Mouse (Mus musculus): Measurements from ENCODE around the gene Slc2a9.
"Not testable (repeated sequence)": the region's sequence is repeated elsewhere in the genome, so short reads cannot be mapped to it uniquely, and the experiment has no call there.

The Slc2a9 gene

GRCm38 (mm10) chr5:38500043-38500442, 2.9 kb downstream of the Slc2a9 start:
- DNase-seq: peak; percentile 34

DNA sequence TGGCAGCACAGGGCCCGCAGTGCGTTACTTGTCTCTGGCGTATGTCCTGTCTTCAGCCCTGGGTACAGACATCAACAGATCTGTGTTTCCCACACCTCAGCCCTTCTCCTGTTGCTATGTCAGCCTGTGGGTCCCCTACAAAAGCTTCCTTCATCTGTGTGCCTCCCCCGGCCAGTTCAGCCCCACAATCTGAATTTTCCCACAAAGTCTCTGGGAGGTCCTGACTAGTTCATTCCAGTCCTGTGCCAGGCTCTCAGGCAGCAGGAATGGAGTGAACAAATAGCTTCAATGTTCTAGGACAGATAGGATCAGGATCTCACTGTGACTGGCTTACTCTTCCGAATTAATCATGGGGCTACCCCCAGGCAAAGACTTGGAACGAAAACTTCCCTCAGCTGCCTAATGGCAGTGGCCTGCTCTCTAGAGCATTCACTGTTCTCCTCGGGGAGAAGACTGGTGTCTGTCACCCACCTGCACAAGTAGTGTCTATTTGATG, 3.6 kb downstream of the Slc2a9 start:
- peak; percentile 23 for DNase-seq

DNA sequence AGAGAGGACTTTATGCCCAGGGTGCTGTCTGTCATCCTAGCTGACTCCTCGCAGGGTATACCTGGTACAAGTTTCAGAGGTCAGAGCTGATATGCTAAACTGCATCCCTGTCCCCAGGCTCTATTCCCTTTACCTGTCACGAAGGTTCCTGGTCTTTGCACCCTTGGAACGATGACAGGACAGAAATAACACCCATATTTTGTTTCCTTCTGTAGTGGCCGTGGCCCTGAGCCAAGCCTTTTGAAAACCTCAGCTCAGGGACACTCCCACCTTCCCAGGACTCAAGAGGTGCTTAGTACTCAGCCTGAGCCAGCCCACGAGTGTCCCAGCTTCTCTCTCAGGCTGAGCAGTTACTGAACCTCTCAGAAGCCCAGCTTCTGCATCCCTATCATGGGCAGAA, 4.5 kb downstream of the Slc2a9 start:
- DNase-seq: no peak

- no peak for DNase-seq
These were observed 6.4 kb downstream of the Slc2a9 start for GRCm38 (mm10) chr5:38496491-38497057.

GRCm38 (mm10) chr5:38493890-38494289, 9.1 kb downstream of the Slc2a9 start:
- no peak for DNase-seq

DNA sequence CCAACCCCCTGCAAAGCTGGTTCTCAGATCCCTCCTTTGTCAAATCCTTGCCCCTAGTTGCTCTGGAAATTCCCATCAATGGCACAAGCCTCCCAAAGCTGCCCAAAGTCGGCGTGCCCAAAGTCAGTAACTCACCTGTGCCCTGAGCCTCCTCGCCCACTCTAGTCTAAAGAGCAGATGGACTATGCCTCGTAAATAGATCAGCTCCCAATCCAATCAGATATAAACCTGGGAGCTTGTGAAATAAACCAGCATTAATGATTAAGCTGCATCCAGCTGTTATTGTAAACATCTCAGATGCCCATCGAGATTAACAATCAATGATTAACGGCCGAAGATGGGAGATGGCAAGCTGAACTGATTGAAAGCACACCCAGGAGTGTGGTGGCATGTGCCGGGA, 11.2 kb downstream of the Slc2a9 start:
- DNase-seq: no peak

- DNase-seq: no peak
These were observed 13.2 kb downstream of the Slc2a9 start for GRCm38 (mm10) chr5:38489739-38490138.

DNA sequence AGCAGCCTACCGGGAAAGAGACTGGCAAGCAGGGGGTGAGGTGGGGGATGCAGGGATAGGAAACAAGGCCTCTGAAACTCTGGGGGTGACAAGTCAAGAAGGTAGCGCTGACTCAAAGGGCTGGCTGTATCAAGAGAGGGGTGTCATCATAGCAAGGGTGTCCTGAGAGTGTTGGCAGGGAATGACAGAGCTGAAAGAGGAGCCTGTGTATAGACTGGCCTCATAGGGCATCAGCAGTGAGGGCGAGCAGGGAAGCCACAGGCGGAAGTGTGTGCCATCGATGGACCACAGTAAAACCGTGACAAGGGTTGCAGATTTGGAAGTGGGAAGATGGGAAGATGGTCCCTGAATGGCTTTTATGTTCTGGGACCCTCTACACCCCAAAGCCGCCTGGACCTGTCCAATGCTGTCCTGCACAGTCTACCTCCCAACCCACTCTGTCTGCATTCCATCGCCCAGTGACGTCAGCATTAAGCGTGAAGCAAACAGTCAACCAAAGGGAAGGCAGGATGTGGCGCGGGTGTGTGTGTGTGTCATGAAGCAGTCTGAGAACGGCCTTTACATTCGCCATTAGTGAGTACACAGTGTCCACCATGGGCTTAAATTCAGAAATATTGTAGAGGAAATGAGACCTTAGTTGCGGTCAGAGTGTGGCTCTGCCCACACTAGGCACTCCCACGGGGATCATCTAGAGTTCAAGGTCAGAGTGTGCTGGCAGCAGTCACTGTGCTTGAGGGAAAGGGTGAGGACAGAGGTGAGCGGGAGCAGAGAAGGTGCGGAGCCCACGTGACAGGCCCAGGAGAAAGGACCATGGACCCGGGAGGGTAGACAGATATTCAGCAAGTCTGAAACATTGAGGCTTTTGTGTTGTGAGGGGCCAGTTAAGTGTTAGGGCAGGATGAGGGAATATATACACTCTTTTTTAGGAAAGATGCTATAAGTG, 14.0 kb downstream of the Slc2a9 start:
- DNase-seq: no peak

DNA sequence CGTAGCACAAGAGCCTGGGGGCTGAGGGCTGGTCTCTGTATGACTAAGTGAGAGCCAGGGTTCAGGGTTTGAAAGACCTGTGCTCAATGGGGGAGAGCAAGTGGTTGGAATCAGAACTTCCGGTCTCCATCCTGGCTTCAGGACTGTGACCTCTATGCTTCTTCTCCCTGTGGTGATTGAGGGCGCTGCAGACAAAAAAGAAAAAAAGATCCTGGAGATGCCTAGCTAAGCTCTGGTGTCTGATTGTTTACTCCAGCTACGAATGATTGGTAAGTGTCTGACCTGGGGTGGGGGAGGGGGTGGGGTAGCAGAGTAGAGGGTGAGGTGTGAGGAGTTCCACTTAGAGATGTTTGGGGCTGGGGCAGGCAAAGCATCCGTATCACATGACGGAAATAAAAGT, 14.9 kb downstream of the Slc2a9 start:
- no peak for DNase-seq

DNA sequence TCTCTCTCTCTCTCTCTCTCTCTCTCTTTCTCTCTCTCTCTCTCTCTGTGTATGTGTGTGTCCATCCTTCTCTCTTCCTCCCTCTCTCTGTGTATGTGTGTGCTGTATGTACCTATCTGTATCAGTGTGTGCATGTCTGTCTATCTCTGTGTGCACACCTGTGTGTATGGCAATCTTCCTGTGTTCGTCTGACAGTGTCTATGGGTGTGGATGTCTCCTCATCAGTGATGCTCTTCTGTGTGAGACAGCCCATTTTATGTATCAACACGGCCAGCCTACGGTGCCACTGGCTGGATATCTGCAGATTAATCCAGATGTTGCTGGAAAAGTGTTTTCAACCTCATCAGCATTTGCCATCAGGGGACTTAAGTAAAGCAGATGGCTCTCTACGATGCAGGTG, 15.7 kb downstream of the Slc2a9 start:
- no peak for DNase-seq

DNA sequence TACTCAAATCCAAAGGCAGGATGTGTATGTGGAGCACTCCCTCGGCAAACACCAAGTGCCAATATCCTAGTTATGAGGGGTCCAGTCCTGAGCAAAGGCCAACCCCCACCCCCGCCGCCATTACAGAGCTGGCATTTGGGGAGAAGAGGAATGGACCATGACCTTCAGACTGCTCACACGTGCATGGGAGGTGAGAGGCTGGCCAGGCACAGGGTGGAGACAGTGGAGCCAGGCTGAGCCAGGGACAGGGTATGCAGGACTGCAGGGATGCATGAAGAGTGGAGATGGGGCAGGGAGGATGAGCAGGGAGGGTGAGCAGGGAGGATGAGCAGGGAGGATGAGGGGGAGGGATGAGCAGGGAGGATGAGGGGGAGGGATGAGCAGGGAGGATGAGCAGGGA, 17.0 kb downstream of the Slc2a9 start:
- no peak for DNase-seq

GRCm38 (mm10) chr5:38483518-38484110, 19.3 kb downstream of the Slc2a9 start:
- DNase-seq: no peak

GRCm38 (mm10) chr5:38480822-38481707, 21.9 kb downstream of the Slc2a9 start:
- DNase-seq: no peak

DNA sequence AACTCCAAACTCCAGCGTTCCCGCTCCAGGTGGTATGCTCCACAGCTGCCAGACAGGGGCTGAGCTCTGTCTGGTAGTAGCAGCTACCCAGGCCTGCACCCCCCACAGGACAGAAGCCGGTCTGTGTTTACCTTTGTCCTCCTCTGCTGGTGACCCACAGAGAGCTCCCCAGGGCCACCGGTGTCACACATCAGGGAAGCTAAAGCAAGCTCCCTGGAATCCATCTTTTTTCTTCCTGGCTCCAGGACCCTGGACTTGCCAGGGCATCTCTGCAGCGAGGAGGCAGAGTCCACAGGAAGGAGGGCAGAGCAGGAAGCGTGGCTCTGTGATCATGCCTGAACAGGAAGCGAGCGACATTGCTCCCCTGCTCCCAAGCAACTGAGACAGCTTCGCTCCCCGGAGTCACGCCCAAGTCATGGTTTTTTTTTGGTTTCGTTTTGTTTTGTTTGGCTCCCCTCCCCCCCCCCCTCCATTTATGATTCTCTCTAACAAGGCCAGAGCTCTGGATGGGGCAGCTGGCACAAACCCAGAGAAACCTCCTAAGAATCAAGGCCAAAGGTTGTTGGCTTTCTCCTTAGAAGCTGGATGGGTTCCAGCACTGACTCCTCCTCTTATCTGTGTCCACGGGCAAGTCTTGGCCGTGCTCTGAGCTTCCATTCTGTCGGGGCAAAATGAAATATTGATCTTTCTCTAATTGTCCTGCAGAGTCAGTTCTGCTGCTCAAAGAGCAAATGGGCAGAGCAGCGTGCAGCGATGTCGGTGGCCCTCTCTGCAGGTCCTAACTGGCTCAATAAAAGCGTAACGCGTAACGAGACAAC, 22.8 kb downstream of the Slc2a9 start:
- peak; percentile 39 for DNase-seq

- DNase-seq: not testable (repeated sequence)
These were observed 23.4 kb downstream of the Slc2a9 start for GRCm38 (mm10) chr5:38479545-38479907.

GRCm38 (mm10) chr5:38479027-38479426, 23.9 kb downstream of the Slc2a9 start:
- peak; percentile 41 for DNase-seq

- DNase-seq: no peak
These were observed 25.1 kb downstream of the Slc2a9 start for GRCm38 (mm10) chr5:38477731-38478445.

DNA sequence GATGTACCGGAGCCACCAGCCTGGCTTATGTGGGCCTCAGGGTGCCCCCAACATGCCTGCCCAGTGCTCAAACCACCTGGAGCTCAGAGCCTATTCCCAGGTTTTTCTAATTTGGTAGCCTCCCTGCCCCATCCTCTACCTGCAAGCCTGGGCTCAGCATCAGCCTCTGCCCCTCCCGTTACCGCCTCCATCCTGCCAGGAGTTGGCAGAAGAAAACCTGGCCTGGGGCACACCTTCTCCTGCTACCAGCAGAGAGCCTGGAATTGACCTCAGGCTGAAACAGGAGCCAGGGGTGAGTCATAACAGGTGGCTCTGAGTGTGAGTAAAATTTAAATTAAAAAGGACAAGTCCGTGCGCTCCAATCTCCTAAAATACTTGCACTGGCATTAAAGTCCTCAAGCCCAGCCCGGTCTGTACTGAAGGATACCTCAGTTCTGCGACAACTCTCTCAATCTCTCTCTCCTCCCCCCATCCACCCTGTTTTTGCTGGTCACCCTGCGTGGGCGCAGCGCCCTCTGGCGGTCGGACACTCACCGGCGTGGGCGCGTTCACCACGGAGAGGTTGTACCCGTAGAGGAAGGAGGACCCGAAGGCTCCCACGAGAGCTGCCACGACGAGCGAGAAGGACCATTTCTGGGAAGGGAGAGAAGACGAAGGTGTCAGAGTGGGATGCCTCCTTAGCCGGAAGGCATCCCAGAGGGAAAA, 25.9 kb downstream of the Slc2a9 start:
- DNase-seq: peak; percentile 45

GRCm38 (mm10) chr5:38470881-38471280, 32.1 kb downstream of the Slc2a9 start:
- DNase-seq: no peak

DNA sequence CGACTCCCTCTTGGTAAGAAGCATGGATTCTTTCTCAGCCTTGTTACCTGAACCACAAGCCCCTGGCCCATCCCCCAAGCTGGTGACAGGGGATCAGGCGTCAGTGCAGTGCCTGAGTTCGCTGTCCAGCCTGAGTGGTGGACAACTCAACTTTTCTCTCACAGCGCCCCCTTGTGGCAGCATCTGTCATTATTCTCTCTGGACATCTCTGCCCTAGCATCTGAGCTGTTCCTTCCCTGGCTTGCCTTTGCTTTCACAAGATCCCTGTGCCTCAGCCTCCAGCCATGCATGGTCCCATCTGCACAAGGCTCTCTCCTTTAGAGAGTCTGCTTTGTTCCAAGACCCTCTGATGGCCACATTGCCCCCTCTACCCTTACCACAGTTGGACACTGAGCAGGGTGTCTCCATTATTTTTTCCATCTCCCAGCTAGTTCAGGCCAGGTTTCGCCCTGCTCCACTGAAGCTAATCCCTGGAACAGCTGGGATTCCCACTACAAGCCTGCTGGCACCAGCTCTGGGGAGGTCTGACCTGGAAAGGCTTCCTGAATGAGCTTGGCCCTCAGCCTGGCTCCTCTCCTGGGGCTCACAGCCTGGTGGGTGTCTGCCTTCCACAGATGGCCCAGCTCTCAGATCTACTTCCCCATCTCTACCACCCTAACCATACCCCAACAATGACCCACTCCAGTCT, 32.9 kb downstream of the Slc2a9 start:
- DNase-seq: peak; percentile 53

All from layer of hippocampus, adult 9-11 months (tissue).